Mouse (Mus musculus) natural killer cell, adult 2 months (primary cell): ENCODE data around the gene Ppp4c.

Experiments used
- DNase-seq, 2 experiments: peaks; one replicate each; pipeline ENCODE4 v3.0.0; 2022; ENCODE audit warnings: low spot score in 2 of 2

The Ppp4c gene

GRCm38 (mm10) chr7:126802134-126802889, 10.0 kb upstream of the Ppp4c start:
- no peak for DNase-seq

GRCm38 (mm10) chr7:126801057-126801422, 8.7 kb upstream of the Ppp4c start:
- DNase-seq, result no peak

- DNase-seq, result no peak
Measured at GRCm38 (mm10) chr7:126800269-126801056, 8.2 kb upstream of the Ppp4c start.

GRCm38 (mm10) chr7:126799468-126800268, 7.4 kb upstream of the Ppp4c start:
- no peak for DNase-seq

GRCm38 (mm10) chr7:126799050-126799467, 6.8 kb upstream of the Ppp4c start:
- DNase-seq, result peak; percentile 96

- DNase-seq, result peak in 1 of 2 experiments; percentile 24
Measured at GRCm38 (mm10) chr7:126798127-126799049, 6.1 kb upstream of the Ppp4c start.

- no peak for DNase-seq
Measured at GRCm38 (mm10) chr7:126797411-126798126, 5.3 kb upstream of the Ppp4c start, which contains the start of gene Fam57b. Fam57b (plus strand) TSS chr7:126797668.

GRCm38 (mm10) chr7:126796350-126796932, 4.1 kb upstream of the Ppp4c start:
- peak; percentile 32 to 53 for DNase-seq

GRCm38 (mm10) chr7:126795387-126796317, 3.4 kb upstream of the Ppp4c start:
- no peak for DNase-seq

- no peak for DNase-seq
Measured at GRCm38 (mm10) chr7:126794271-126794605, 1.9 kb upstream of the Ppp4c start.

GRCm38 (mm10) chr7:126793456-126794270, 1.4 kb upstream of the Ppp4c start:
- no peak for DNase-seq

GRCm38 (mm10) chr7:126792721-126793443, 586 bp upstream of the Ppp4c start:
- DNase-seq, result no peak

- DNase-seq, result no peak
Measured at GRCm38 (mm10) chr7:126789141-126789540, 3.2 kb downstream of the Ppp4c start.

- no peak for DNase-seq
Measured at GRCm38 (mm10) chr7:126786142-126786541, 6.2 kb downstream of the Ppp4c start.

- no peak for DNase-seq
Measured at GRCm38 (mm10) chr7:126785056-126785455, 7.2 kb downstream of the Ppp4c start.

- DNase-seq, result no peak
Measured at GRCm38 (mm10) chr7:126784469-126784868, 7.8 kb downstream of the Ppp4c start.

GRCm38 (mm10) chr7:126782693-126783092, 9.6 kb downstream of the Ppp4c start:
- DNase-seq, result no peak
